12 mouse cellular contexts compared by ENCODE assay signal in genomic region chr11:68195693-68196176, GRCm38 (mm10).
DNase-seq lines count a peak whose midpoint lies in the region; ATAC-seq lines count a peak whose summit lies in the region.
"Had no signal": no experiment of that assay in that cellular context is flagged by ENCODE, and none has a peak within 500 bp of the region (broad histone marks: within the 10 kb centered on the region; RNA-seq: fewer than 3 reads in every experiment).

No protein-coding gene starts in this region.

- DNase-seq in heart, embryonic 10.5 days (ENCODE audit: low spot score) = no peak
- DNase-seq in heart, postnatal 36 days = no peak
- DNase-seq in layer of hippocampus, postnatal 36 days = peak; percentile 24 to 34
- no peak for DNase-seq in layer of hippocampus, adult 9-10 months (ENCODE audit: low spot score)
- no peak for DNase-seq in right cerebral cortex, postnatal 14 days
- no peak for DNase-seq in urinary bladder, adult 18-20 months (ENCODE audit: low spot score in 2 of 2)
- DNase-seq: adrenal gland, postnatal 14 days; cerebellum, adult 11-12 months; liver had no signal

- 52% methylated on average over 10 of the region's 10 CpGs for WGBS in heart, embryonic 10.5 days
- WGBS in hindbrain, embryonic 15.5 days = 57% methylated on average over 10 of the region's 10 CpGs
- WGBS in stomach, embryonic 15.5 days = 71% methylated on average over 10 of the region's 10 CpGs

- no peaks in the 10 kb centered on the region for H3K27me3 ChIP-seq in heart, embryonic 10.5 days (ENCODE audit: insufficient read depth, poor library complexity, severe bottlenecking)
- H3K27me3 ChIP-seq in hindbrain, embryonic 15.5 days = no peaks in the 10 kb centered on the region
- H3K27me3 ChIP-seq in stomach, embryonic 15.5 days (replicated peaks) = no peaks in the 10 kb centered on the region
- H3K27me3 ChIP-seq: Patski had no signal

- H3K4me1 ChIP-seq in heart, embryonic 10.5 days = peaks cover 44% of the 10 kb centered on the region
- H3K4me1 ChIP-seq in hindbrain, embryonic 15.5 days (replicated peaks) = peaks cover 22% of the 10 kb centered on the region
- H3K4me1 ChIP-seq in stomach, embryonic 15.5 days = peaks cover 39% of the 10 kb centered on the region

- H3K4me3 ChIP-seq in heart, embryonic 10.5 days = no peak overlapping the region
- no peak overlapping the region for H3K4me3 ChIP-seq in hindbrain, embryonic 15.5 days
- no peak overlapping the region for H3K4me3 ChIP-seq in stomach, embryonic 15.5 days (replicated peaks)

- intact Hi-C loops in heart, postnatal 36 days (cut with DNase I) = no loop called here

- H3K9me3 ChIP-seq in heart, embryonic 10.5 days = no peaks in the 10 kb centered on the region
- no peaks in the 10 kb centered on the region for H3K9me3 ChIP-seq in hindbrain, embryonic 15.5 days
- H3K9me3 ChIP-seq in stomach, embryonic 15.5 days = no peaks in the 10 kb centered on the region

- ATAC-seq in hindbrain, embryonic 15.5 days (ENCODE audit: low FRiP score, low read depth) = 0 out of 2 replicates have a peak, but pooled peaks have one; percentile 32
- ATAC-seq in stomach, embryonic 15.5 days (ENCODE audit: insufficient read depth, low FRiP score, low read depth) = no peak
- ATAC-seq: Patski had no signal

- H3K27ac ChIP-seq in heart, embryonic 10.5 days = peak overlapping the region; percentile 67
- H3K27ac ChIP-seq in hindbrain, embryonic 15.5 days (replicated peaks) = 0 out of 2 replicates have a peak overlapping the region, but pooled peaks have one; percentile 28
- H3K27ac ChIP-seq in stomach, embryonic 15.5 days = peak overlapping the region; percentile 38; the same call in 1 of the 2 replicates

- no peak overlapping the region for H3K9ac ChIP-seq in hindbrain, embryonic 15.5 days
- no peak overlapping the region for H3K9ac ChIP-seq in stomach, embryonic 15.5 days

- H3K4me2 ChIP-seq in hindbrain, embryonic 15.5 days = no peak overlapping the region
- no peak overlapping the region for H3K4me2 ChIP-seq in stomach, embryonic 15.5 days

- H3K36me3 ChIP-seq in heart, embryonic 10.5 days = no peaks in the 10 kb centered on the region
- no peaks in the 10 kb centered on the region for H3K36me3 ChIP-seq in hindbrain, embryonic 15.5 days
- H3K36me3 ChIP-seq in stomach, embryonic 15.5 days = no peaks in the 10 kb centered on the region

Comparison
In these comparisons a context has a peak if more than half of its experiments do, and no peak if none do; other contexts are left out.
1. DNase-seq: peak in layer of hippocampus, postnatal 36 days (2 of 2); none in heart, embryonic 10.5 days (single experiment), heart, postnatal 36 days (0 of 2), layer of hippocampus, adult 9-10 months (single experiment), right cerebral cortex, postnatal 14 days (single experiment) and urinary bladder, adult 18-20 months (0 of 2).
2. Peak in every context shown above with its lines, with median percentiles within 50 percentile points of each other: H3K27ac ChIP-seq.